Mouse (Mus musculus) midbrain, embryonic 14.5 days (tissue): ENCODE measurements at regions not wholly inside any gene's neighbourhood (a gene's known extent, or its start where the extent isn't known, plus 50 kb on each side); places are given as distances from the start of the nearest gene placed in this dataset.
"Not testable (repeated sequence)": the region's sequence is repeated elsewhere in the genome, so short reads cannot be mapped to it uniquely, and the experiment has no call there.

Source experiments
- ATAC-seq: fragments of 200-750 bp; cut with Nextera tagmentation; 2 replicates; pipeline ENCODE4 v1.8.0; 2017; ENCODE audit warnings: moderate number of reproducible peaks, moderate library complexity; ENCODE audit not compliant: low FRiP score, low TSS enrichment
- DNase-seq: peaks from one replicate; pipeline ENCODE4 v3.0.0-alpha.2; 2015
- H3K27ac ChIP-seq: fragments of 300-500 bp; sonication (generic); replicated peaks from 2 replicates; pipeline ENCODE4 v1.5.1; 2014; ENCODE audit warnings: mild to moderate bottlenecking, low read depth, low read length, moderate library complexity
- H3K27me3 ChIP-seq: fragments of 300-500 bp; sonication (generic); 2 replicates; pipeline ENCODE4 v1.6.1; 2014; ENCODE audit warnings: low read length, control low read depth, mixed read lengths; ENCODE audit not compliant: control insufficient read depth, insufficient read depth
- H3K36me3 ChIP-seq: fragments of 300-500 bp; sonication (generic); 2 replicates; pipeline ENCODE4 v1.6.1; 2014; ENCODE audit warnings: low read length, control low read depth; ENCODE audit not compliant: control insufficient read depth, insufficient read depth
- H3K4me1 ChIP-seq: fragments of 300-500 bp; sonication (generic); 2 replicates; pipeline ENCODE4 v1.6.1; 2014; ENCODE audit warnings: mild to moderate bottlenecking, antibody characterized with exemption, low read length, control low read depth; ENCODE audit not compliant: control insufficient read depth, insufficient read depth
- H3K4me2 ChIP-seq: fragments of 300-500 bp; sonication (generic); 2 replicates; pipeline ENCODE4 v1.6.1; 2014; ENCODE audit warnings: mild to moderate bottlenecking, low read length, moderate library complexity
- H3K4me3 ChIP-seq: fragments of 300-500 bp; sonication (generic); replicated peaks from 2 replicates; pipeline ENCODE4 v1.5.1; 2014; ENCODE audit warnings: low read depth, low read length
- H3K9ac ChIP-seq: fragments of 300-500 bp; sonication (generic); replicated peaks from 2 replicates; pipeline ENCODE4 v1.6.1; 2014; ENCODE audit warnings: mild to moderate bottlenecking, low read length, moderate library complexity
- H3K9me3 ChIP-seq: fragments of 300-500 bp; sonication (generic); 2 replicates; pipeline ENCODE4 v1.6.1; 2016; ENCODE audit warnings: low read length, control low read depth, mixed read lengths; ENCODE audit not compliant: control insufficient read depth
- WGBS: fragments of 180-500 bp; shearing (Covaris S2); extraction: QIAGEN DNeasy Blood & Tissue Kit; methylation state at CpG from one replicate; pipeline ENCODE4 v1.1.7; 2014; 5-methylcytosine and 5-hydroxymethylcytosine counted together

DNA sequence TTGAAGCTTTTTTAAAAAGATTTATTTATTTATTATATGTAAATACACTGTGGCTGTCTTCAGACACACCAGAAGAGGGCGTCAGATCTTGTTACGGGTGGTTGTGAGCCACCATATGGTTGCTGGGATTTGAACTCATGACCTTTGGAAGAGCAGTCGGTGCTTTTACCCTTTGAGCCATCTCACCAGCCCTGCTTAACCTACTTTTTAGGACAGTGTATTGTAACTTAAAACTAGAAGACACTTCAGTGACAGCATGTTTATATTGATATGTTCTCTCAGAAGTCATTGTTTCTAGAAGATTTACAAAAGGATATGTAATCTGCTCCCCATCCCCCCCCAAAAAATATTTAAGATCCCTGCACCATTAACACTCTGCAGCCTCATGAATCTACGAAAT lies 69.3 kb upstream of the Rack1 start:
- not testable (repeated sequence) for H3K36me3 ChIP-seq, H3K27me3 ChIP-seq, H3K4me3 ChIP-seq, H3K9me3 ChIP-seq, ATAC-seq, H3K4me2 ChIP-seq, H3K9ac ChIP-seq, DNase-seq, H3K4me1 ChIP-seq, H3K27ac ChIP-seq
- 85% methylated on average over 4 of the region's 4 CpGs for WGBS

DNA sequence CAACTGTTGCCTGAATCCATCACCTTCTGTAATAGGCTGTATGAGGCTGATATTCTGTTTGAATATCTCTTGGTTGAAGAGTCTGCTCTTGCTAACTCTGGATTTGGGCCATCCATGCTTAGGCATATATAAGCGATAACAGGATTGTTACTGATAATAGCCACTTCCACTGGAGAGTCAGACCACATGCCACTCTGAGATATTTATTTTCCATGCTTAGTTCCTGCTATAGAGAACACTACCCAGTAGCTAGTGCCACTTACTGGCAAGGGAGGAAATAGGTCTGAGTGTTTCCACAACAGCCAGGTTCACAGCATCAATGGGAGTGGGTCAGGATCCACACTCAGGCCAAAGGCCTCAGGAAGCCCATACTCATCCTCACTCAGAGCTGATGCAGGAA lies 53.6 kb upstream of the Rack1 start:
- Histone ChIP-seq H3K9ac (no peak overlapping the region), H3K4me2 (no peak overlapping the region), H3K27ac (no peak overlapping the region), H3K36me3 (no peaks in the 10 kb centered on the region), H3K27me3 (no peaks in the 10 kb centered on the region), H3K9me3 (no peaks in the 10 kb centered on the region), H3K4me1 (no peaks in the 10 kb centered on the region), H3K4me3 (no peak overlapping the region)
- no peak for ATAC-seq
- 97% methylated on average over 1 of the region's 1 CpGs for WGBS
- DNase-seq: no peak

DNA sequence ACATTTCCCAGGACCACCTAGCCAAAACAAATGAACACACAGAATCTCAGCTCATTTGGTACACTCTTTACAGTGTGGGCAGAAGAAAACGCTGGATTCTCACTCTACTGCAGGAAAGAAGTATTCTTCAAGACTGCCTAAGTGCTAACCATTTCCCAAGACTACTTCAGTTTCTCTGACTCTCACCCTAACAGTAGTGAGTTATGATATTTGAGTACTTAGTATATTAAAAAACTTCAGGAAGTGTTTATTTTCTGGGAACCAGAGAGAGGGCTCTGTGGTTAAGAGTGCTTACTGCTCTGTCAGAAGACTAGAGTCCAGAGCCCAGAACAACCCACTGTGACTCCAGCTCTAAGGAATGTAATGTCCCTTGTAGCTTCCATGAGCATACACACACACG lies 52.1 kb upstream of the Rack1 start:
- no peak overlapping the region for H3K4me3 ChIP-seq
- no peaks in the 10 kb centered on the region for H3K9me3 ChIP-seq
- H3K27ac ChIP-seq: no peak overlapping the region
- DNase-seq (no peak), ATAC-seq (no peak)
- 79% methylated on average over 2 of the region's 2 CpGs for WGBS
- H3K9ac ChIP-seq: no peak overlapping the region
- no peaks in the 10 kb centered on the region for H3K36me3 ChIP-seq
- H3K4me1 ChIP-seq: no peaks in the 10 kb centered on the region
- H3K27me3 ChIP-seq: no peaks in the 10 kb centered on the region
- H3K4me2 ChIP-seq: no peak overlapping the region
